Mouse (Mus musculus) liver, embryonic 14.5 days (tissue): ENCODE measurements at regions not wholly inside any gene's neighbourhood (a gene's known extent, or its start where the extent isn't known, plus 50 kb on each side); places are given as distances from the start of the nearest gene placed in this dataset.

Source experiments
- ATAC-seq: fragments of 200-750 bp; cut with Nextera tagmentation; 2 replicates; pipeline ENCODE4 v1.8.0; 2017; ENCODE audit warnings: moderate number of reproducible peaks, mild to moderate bottlenecking, moderate library complexity; ENCODE audit not compliant: insufficient read depth
- DNase-seq, 3 experiments: peaks; one replicate each; pipeline ENCODE4 v3.0.0-alpha.2; 2012 to 2013; ENCODE audit warnings: low read depth in 3 of 3, low spot score in 3 of 3
- H3K27ac ChIP-seq: fragments of 300-500 bp; sonication (generic); 2 replicates; pipeline ENCODE4 v1.5.1; 2014; ENCODE audit warnings: moderate library complexity, mild to moderate bottlenecking, control low read depth, inconsistent platforms
- H3K27me3 ChIP-seq: fragments of 300-500 bp; sonication (generic); 2 replicates; pipeline ENCODE4 v1.6.1; 2014; ENCODE audit warnings: mild to moderate bottlenecking, low read length, moderate library complexity; ENCODE audit not compliant: control insufficient read depth, insufficient read depth
- H3K36me3 ChIP-seq: fragments of 300-500 bp; sonication (generic); replicated peaks from 2 replicates; pipeline ENCODE4 v1.6.1; 2014; ENCODE audit warnings: low read depth; ENCODE audit not compliant: control insufficient read depth, insufficient read depth
- H3K4me1 ChIP-seq, 2 experiments: fragments of 200-500 bp in 1 of 2; fragments of 300-500 bp in 1 of 2; sonication (generic) in 1 of 2; replicated peaks; 2 replicates each; pipeline ENCODE4 v1.6.1; 2012 to 2014; ENCODE audit warnings: antibody characterized with exemption in 1 of 2, inconsistent platforms in 1 of 2, low read length in 1 of 2; ENCODE audit not compliant: control insufficient read depth in 2 of 2, insufficient read depth in 2 of 2
- H3K4me2 ChIP-seq: fragments of 300-500 bp; sonication (generic); 2 replicates; pipeline ENCODE4 v1.6.1; 2014; ENCODE audit warnings: low read depth, mild to moderate bottlenecking, control low read depth, moderate library complexity
- H3K4me3 ChIP-seq, 2 experiments: fragments of 200-500 bp in 1 of 2; fragments of 300-500 bp in 1 of 2; sonication (generic) in 1 of 2; 2 replicates each; pipeline ENCODE4 v1.5.1; 2012 to 2014; ENCODE audit warnings: low read depth in 2 of 2, low read length in 2 of 2, mild to moderate bottlenecking in 2 of 2, control low read depth in 1 of 2, inconsistent platforms in 1 of 2, moderate library complexity in 1 of 2; ENCODE audit not compliant: insufficient read depth in 1 of 2
- H3K9ac ChIP-seq: fragments of 300-500 bp; sonication (generic); replicated peaks from 2 replicates; pipeline ENCODE4 v1.6.1; 2014; ENCODE audit warnings: mild to moderate bottlenecking, control low read depth, moderate library complexity
- H3K9me3 ChIP-seq: fragments of 300-500 bp; sonication (generic); 2 replicates; pipeline ENCODE4 v1.6.1; 2016; ENCODE audit warnings: low read length, mixed read lengths; ENCODE audit not compliant: control insufficient read depth
- CTCF ChIP-seq: IDR thresholded peaks from 2 replicates; pipeline ENCODE4 v1.5.1; 2016; ENCODE audit warnings: antibody characterized with exemption, low read depth, control low read depth
- EP300 ChIP-seq: IDR thresholded peaks from 2 replicates; pipeline ENCODE4 v1.6.1; 2016; ENCODE audit warnings: antibody characterized with exemption, low read depth
- WGBS: fragments of 180-500 bp; shearing (Covaris S2); extraction: QIAGEN DNeasy Blood & Tissue Kit; methylation state at CpG from one replicate; pipeline ENCODE4 v1.1.7; 2014; ENCODE audit not compliant: insufficient replicate concordance; 5-methylcytosine and 5-hydroxymethylcytosine counted together

- Histone ChIP-seq H3K4me3 (no peak overlapping the region), H3K4me1 (0 out of 4 replicates have a peak, but pooled peaks cover 0 to 4% of the 10 kb centered on the region in 2 experiments), H3K27me3 (no peaks in the 10 kb centered on the region), H3K9me3 (no peaks in the 10 kb centered on the region), H3K9ac (no peak overlapping the region), H3K27ac (no peak overlapping the region), H3K4me2 (no peak overlapping the region), H3K36me3 (no peaks in the 10 kb centered on the region)
- WGBS, result 50% methylated on average over 6 of the region's 6 CpGs
- DNase-seq (no peak), ATAC-seq (no peak)
- TF ChIP-seq CTCF (no peak), EP300 (no peak)
Measured at GRCm38 (mm10) chr10:117554533-117554932, 74.8 kb upstream of the Cpm start.

DNA sequence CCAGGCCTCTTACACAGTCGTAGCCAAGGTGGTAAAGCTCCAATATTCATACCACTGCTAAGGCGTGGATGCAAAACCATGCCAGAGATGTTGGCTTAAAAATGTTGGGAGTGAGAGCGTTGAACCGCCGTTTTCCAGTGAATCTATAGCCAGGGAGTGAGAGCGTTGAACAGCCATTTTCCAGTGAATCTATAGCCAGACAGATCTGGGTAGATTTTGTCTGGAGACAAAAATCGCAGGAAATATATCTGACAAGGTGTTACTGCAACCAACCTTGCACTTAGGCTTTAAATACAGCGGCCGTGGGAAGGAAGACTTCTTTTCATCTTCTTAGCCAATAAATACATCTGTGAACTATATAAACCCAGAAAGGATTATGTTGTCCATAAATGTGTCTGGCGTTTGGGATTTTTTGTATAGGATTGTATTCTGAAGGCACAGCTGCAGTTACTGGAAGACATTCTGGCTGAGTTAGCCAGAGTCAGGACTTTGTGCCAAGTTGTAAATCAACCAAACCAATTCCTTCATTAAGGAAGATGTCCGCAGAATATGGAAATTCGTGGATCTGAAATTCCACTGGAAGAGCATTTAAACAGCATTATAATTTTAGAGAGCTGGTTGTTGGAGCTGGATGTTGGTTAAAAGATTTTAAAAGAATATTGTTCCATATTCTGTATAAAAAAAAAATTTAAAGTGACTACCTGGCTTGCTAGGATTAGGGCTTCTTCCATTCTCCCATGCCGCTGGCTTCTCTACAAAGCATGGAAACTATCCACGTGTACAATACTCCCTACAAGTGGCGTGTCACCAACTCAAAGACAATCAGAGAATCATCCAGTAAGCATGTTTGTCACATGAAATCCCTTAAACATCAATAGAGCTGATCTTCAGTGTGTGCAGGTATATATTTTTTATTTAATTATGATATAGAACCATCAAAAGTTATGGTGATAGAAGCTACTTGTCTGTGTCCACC lies 75.8 kb upstream of the Cpm start:
- Histone ChIP-seq H3K27me3 (no peaks in the 10 kb centered on the region), H3K9me3 (no peaks in the 10 kb centered on the region), H3K27ac (no peak overlapping the region), H3K4me2 (no peak overlapping the region), H3K4me3 (no peak overlapping the region), H3K9ac (no peak overlapping the region), H3K36me3 (no peaks in the 10 kb centered on the region), H3K4me1 (0 out of 4 replicates have a peak, but pooled peaks cover 0 to 4% of the 10 kb centered on the region in 2 experiments)
- DNase-seq, result no peak
- no peak for TF ChIP-seq EP300
- WGBS, result 67% methylated on average over 15 of the region's 15 CpGs
- ATAC-seq, result no peak

- H3K4me3 ChIP-seq, result no peak overlapping the region
- H3K27me3 ChIP-seq, result no peaks in the 10 kb centered on the region
- 0 out of 4 replicates have a peak, but pooled peaks cover 0 to 4% of the 10 kb centered on the region in 2 experiments for H3K4me1 ChIP-seq
- H3K9me3 ChIP-seq, result no peaks in the 10 kb centered on the region
- TF ChIP-seq EP300 (no peak), CTCF (no peak)
- H3K4me2 ChIP-seq, result no peak overlapping the region
- H3K36me3 ChIP-seq, result no peaks in the 10 kb centered on the region
- DNase-seq, result no peak
- no peak overlapping the region for H3K9ac ChIP-seq
- 69% methylated on average over 9 of the region's 9 CpGs for WGBS
- no peak for ATAC-seq
- no peak overlapping the region for H3K27ac ChIP-seq
Measured at GRCm38 (mm10) chr10:117552049-117552652, 77.1 kb upstream of the Cpm start.

DNA sequence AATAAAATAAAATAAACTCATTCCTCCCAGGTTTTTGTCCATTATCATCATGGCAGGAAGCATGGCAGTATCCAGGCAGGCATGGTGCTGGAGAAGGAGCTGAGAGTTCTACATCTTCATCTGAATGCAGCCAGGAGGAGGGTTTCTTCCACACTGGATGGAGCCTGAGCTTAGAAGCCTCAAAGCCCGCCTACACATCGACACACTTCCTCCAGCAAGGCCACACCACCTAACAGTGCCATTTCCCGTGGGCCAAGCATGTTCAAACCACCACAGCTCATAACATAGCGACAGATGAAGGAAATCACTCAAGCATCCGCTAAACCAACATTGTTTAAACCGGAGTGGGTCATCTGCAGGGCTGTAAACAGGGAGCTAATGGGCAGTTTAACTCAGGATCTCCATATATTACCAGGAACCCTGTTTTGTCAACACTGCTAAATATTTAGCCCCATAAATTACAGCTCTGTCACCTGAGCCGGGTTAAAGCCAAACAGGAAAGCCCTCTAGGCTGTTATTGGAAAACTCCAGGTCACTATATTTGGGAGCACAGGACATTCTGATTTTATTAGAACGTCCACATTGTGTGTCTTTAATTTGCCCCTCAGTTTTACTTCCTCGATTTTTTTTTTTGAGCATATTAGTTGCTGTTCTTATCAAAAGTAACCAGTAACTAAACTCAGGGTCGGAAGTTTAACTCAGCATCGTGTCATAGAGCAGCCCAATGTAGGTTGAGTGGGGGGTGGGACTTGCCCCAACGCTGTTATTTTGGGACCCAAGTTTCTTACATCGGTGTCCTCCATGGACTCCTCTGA lies 77.9 kb upstream of the Cpm start:
- Histone ChIP-seq H3K9me3 (no peaks in the 10 kb centered on the region), H3K9ac (no peak overlapping the region), H3K36me3 (no peaks in the 10 kb centered on the region), H3K27ac (no peak overlapping the region), H3K27me3 (no peaks in the 10 kb centered on the region), H3K4me2 (no peak overlapping the region), H3K4me3 (no peak overlapping the region), H3K4me1 (0 out of 4 replicates have a peak, but pooled peaks cover 0 to 4% of the 10 kb centered on the region in 2 experiments)
- DNase-seq (no peak), ATAC-seq (no peak)
- WGBS, result 55% methylated on average over 13 of the region's 13 CpGs
- TF ChIP-seq CTCF, result no peak
- no peak for TF ChIP-seq EP300
